Mouse (Mus musculus) MEL (cell line): ENCODE measurements around the gene Golm1.
"Not testable (repeated sequence)": the region's sequence is repeated elsewhere in the genome, so short reads cannot be mapped to it uniquely, and the experiment has no call there.

ENCODE experiments used
- CTCF ChIP-seq, 3 experiments: IDR thresholded peaks in 2 of 3; conservative IDR thresholded peaks in 1 of 3; 2 replicates each; pipeline ENCODE4 v1.5.1; 2011 to 2012; ENCODE audit warnings: low read length in 3 of 3, low read depth in 2 of 3, mild to moderate bottlenecking in 2 of 3, improper control_type of control experiment in 1 of 3, inconsistent platforms in 1 of 3, mixed read lengths in 1 of 3, moderate library complexity in 1 of 3; ENCODE audit not compliant: control insufficient read depth in 1 of 3, insufficient read depth in 1 of 3, poor library complexity in 1 of 3, severe bottlenecking in 1 of 3
- ETS1 ChIP-seq: IDR thresholded peaks from 2 replicates; pipeline ENCODE4 v1.6.1; 2012; ENCODE audit warnings: low read depth, mild to moderate bottlenecking, inconsistent platforms, low read length, improper control_type of control experiment, moderate library complexity
- MAX ChIP-seq: IDR thresholded peaks from 2 replicates; pipeline ENCODE4 v1.6.1; 2011; ENCODE audit warnings: low read length, improper control_type of control experiment
- POLR2A ChIP-seq, 2 experiments: IDR thresholded peaks; 2 replicates each; pipeline ENCODE4 v1.6.1; 2011 to 2012; ENCODE audit warnings: low read length in 2 of 2, mild to moderate bottlenecking in 2 of 2, control low read depth in 1 of 2, improper control_type of control experiment in 1 of 2, low read depth in 1 of 2, moderate library complexity in 1 of 2; ENCODE audit not compliant: control insufficient read depth in 1 of 2, insufficient read depth in 1 of 2, poor library complexity in 1 of 2
- POLR2AphosphoS2 ChIP-seq: IDR thresholded peaks from 2 replicates; pipeline ENCODE4 v1.6.1; 2011; ENCODE audit warnings: low read length, improper control_type of control experiment
- POLR2AphosphoS5 ChIP-seq: IDR thresholded peaks from 2 replicates; pipeline ENCODE4 v1.6.1; 2012; ENCODE audit warnings: low read depth, borderline replicate concordance, mild to moderate bottlenecking, inconsistent platforms, low read length, moderate library complexity, mixed read lengths
- TCF12 ChIP-seq: IDR thresholded peaks from 2 replicates; pipeline ENCODE4 v1.6.1; 2014; ENCODE audit warnings: low read depth, mild to moderate bottlenecking, inconsistent platforms, low read length, improper control_type of control experiment, moderate library complexity
- USF1 ChIP-seq: IDR thresholded peaks from 2 replicates; pipeline ENCODE4 v1.6.1; 2014; ENCODE audit warnings: low read depth, mild to moderate bottlenecking, inconsistent platforms, low read length, improper control_type of control experiment, moderate library complexity
- ZKSCAN1 ChIP-seq: IDR thresholded peaks from 2 replicates; pipeline ENCODE4 v1.6.1; 2012; ENCODE audit warnings: low read depth, mild to moderate bottlenecking, inconsistent platforms, low read length, improper control_type of control experiment, moderate library complexity

DNA sequence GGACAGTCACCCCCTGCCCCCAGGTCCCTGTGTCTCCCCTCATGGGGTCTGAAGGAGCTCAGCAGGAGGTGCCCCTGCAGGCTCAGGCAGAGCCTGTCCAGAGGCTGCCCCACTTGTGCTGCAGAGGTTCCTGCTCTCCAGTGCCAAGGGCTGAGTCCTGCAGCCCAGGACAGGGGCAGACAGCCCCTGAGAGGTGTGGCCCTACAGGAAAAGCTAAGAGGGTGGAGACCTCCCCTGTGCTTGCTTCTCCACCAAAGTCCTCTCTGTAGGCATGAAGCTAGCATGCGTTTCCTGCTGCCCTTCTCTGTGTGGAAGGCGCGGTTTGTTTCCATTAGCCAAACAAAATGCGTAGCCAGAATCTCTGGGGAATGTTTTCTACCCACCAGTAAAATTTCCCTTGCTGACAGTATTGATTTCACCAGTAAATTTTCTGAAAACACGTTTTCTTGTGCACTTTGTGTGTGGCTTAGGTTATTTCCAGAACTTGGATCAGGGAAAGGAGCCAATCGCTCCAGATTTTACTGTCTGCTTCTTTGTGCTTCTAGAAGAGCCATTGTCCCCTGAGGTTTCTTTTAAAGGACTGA is 43.3 kb upstream of the Golm1 start:
- TF ChIP-seq MAX; CTCF (IDR thresholded peaks at IDR 0.05 in 2 of 3, conservative IDR thresholded peaks at IDR 0.05 in 1 of 3; ENCODE audit: control insufficient read depth in 1 of 3, insufficient read depth in 1 of 3, low read depth in 2 of 3, low read length in 3 of 3, poor library complexity in 1 of 3, severe bottlenecking in 1 of 3); POLR2AphosphoS5; ETS1; POLR2AphosphoS2; TCF12; USF1; ZKSCAN1; POLR2A (IDR thresholded peaks at IDR 0.05; ENCODE audit: control insufficient read depth in 1 of 2, insufficient read depth in 1 of 2, low read depth in 1 of 2, low read length in 2 of 2, poor library complexity in 1 of 2): not testable (repeated sequence)
